Mouse (Mus musculus) ES-E14 (cell line): Measurements from ENCODE around the gene Erc1. TPM values are rescaled to one million over a fixed set of nuclear protein-coding genes. Genes with fewer than 3 reads are reported as not detected.

ENCODE experiments used
- DNase-seq: peaks from one replicate; pipeline ENCODE4 v3.0.0-alpha.2; 2013; ENCODE audit warnings: low read depth, low spot score
- H3K27ac ChIP-seq: 2 replicates; pipeline ENCODE4 v1.5.1; 2012; ENCODE audit warnings: low read depth, mild to moderate bottlenecking, low read length, moderate library complexity, mixed read lengths; ENCODE audit not compliant: poor library complexity, insufficient read depth, severe bottlenecking
- H3K36me3 ChIP-seq: 2 replicates; pipeline ENCODE4 v1.6.1; 2012; ENCODE audit warnings: mild to moderate bottlenecking, low read length, moderate library complexity, mixed read lengths; ENCODE audit not compliant: control insufficient read depth, poor library complexity, insufficient read depth, severe bottlenecking
- H3K4me1 ChIP-seq, 2 experiments: fragments of 150-350 bp in 1 of 2; sonication (generic) in 1 of 2; 2 replicates each; pipeline ENCODE4 v1.6.1; 2012; ENCODE audit warnings: low read length in 2 of 2, mild to moderate bottlenecking in 1 of 2, mixed read lengths in 1 of 2; ENCODE audit not compliant: control insufficient read depth in 2 of 2, insufficient read depth in 2 of 2, poor library complexity in 1 of 2
- H3K4me3 ChIP-seq, 2 experiments: fragments of 150-350 bp in 1 of 2; sonication (generic) in 1 of 2; 2 replicates each; pipeline ENCODE4 v1.5.1; 2012; ENCODE audit warnings: low read length in 2 of 2, low read depth in 1 of 2, mild to moderate bottlenecking in 1 of 2, mixed read lengths in 1 of 2; ENCODE audit not compliant: insufficient read depth in 1 of 2, poor library complexity in 1 of 2, severe bottlenecking in 1 of 2
- H3K9ac ChIP-seq: 2 replicates; pipeline ENCODE4 v1.6.1; 2012; ENCODE audit warnings: low read depth, mild to moderate bottlenecking, low read length, mixed read lengths; ENCODE audit not compliant: poor library complexity, insufficient read depth, severe bottlenecking
- H3K9me3 ChIP-seq: fragments of 150-350 bp; sonication (generic); 2 replicates; pipeline ENCODE4 v1.6.1; 2012; ENCODE audit warnings: low read depth, mild to moderate bottlenecking, low read length; ENCODE audit not compliant: control insufficient read depth, insufficient read depth
- CHD2 ChIP-seq: IDR thresholded peaks from 2 replicates; pipeline ENCODE4 v1.6.1; 2014; ENCODE audit warnings: mild to moderate bottlenecking, low read depth, low read length, inconsistent platforms
- HCFC1 ChIP-seq: IDR thresholded peaks from 2 replicates; pipeline ENCODE4 v1.6.1; 2012; ENCODE audit warnings: low read length, inconsistent platforms, borderline replicate concordance; ENCODE audit not compliant: insufficient read depth
- MAFK ChIP-seq: IDR thresholded peaks from 2 replicates; pipeline ENCODE4 v1.6.1; 2014; ENCODE audit warnings: mild to moderate bottlenecking, low read depth, low read length, inconsistent platforms; ENCODE audit not compliant: insufficient read depth
- ZC3H11A ChIP-seq: IDR thresholded peaks from 2 replicates; pipeline ENCODE4 v1.6.1; 2012; ENCODE audit warnings: low read depth, mild to moderate bottlenecking, inconsistent platforms, low read length, borderline replicate concordance
- ZNF384 ChIP-seq: IDR thresholded peaks from 2 replicates; pipeline ENCODE4 v1.6.1; 2012; ENCODE audit warnings: low read depth, low read length, inconsistent platforms
- in situ Hi-C, 2 experiments: fragments of 600-800 bp; cut with MboI; formaldehyde crosslinking; loops; one replicate each; pipeline ENCODE4 v1.15.1; 2025; ENCODE audit warnings: low sequenced_read_pairs in 2 of 2, inconsistent platforms in 1 of 2; ENCODE audit not compliant: unreplicated experiment in 2 of 2
- total RNA-seq: library from RNA; depleted of rRNA; stranded (reverse); fragments of 300-350 nt; gene quantifications from 2 replicates; pipeline ENCODE4 v1.2.3, GENCODE M21; 2012

The Erc1 gene
- total RNA-seq, 1 experiment = 16.5 TPM

- in situ Hi-C loops = no loop called here
- TF ChIP-seq CHD2 (no peak), ZNF384 (no peak)
- H3K4me3 ChIP-seq = no peak overlapping the region
- H3K9ac ChIP-seq = no peak overlapping the region
- H3K36me3 ChIP-seq = no peaks in the 10 kb centered on the region
- no peaks in the 10 kb centered on the region for H3K4me1 ChIP-seq
- no peak overlapping the region for H3K27ac ChIP-seq
- H3K9me3 ChIP-seq = no peaks in the 10 kb centered on the region
- no peak for DNase-seq
These were observed 13.6 kb upstream of the Erc1 start for GRCm38 (mm10) chr6:119861519-119861918.

GRCm38 (mm10) chr6:119860236-119860635 is 12.3 kb upstream of the Erc1 start:
- TF ChIP-seq MAFK = no peak
- no peak for TF ChIP-seq ZNF384
- no peak for TF ChIP-seq ZC3H11A
- TF ChIP-seq CHD2 = no peak
- no peak for TF ChIP-seq HCFC1
- in situ Hi-C loops = no loop called here

GRCm38 (mm10) chr6:119855471-119855870 is 7.5 kb upstream of the Erc1 start:
- Histone ChIP-seq H3K36me3 (no peaks in the 10 kb centered on the region), H3K4me3 (no peak overlapping the region), H3K4me1 (no peaks in the 10 kb centered on the region), H3K9me3 (no peaks in the 10 kb centered on the region), H3K9ac (no peak overlapping the region), H3K27ac (no peak overlapping the region)
- DNase-seq = no peak
- TF ChIP-seq HCFC1 = no peak
- no peak for TF ChIP-seq MAFK
- no peak for TF ChIP-seq CHD2
- TF ChIP-seq ZC3H11A = no peak
- no peak for TF ChIP-seq ZNF384
- in situ Hi-C loops = no loop called here

More at GRCm38 (mm10) chr6:119860236-119860635, 12.3 kb upstream of the Erc1 start:
- Histone ChIP-seq H3K4me1 (no peaks in the 10 kb centered on the region), H3K36me3 (no peaks in the 10 kb centered on the region), H3K9ac (no peak overlapping the region), H3K4me3 (no peak overlapping the region), H3K9me3 (no peaks in the 10 kb centered on the region), H3K27ac (no peak overlapping the region)
- no peak for DNase-seq

- no peaks in the 10 kb centered on the region for H3K9me3 ChIP-seq
- H3K4me1 ChIP-seq = peaks cover 0 to 2% of the 10 kb centered on the region in 2 experiments; a peak in 2 of 4 replicates
- no peaks in the 10 kb centered on the region for H3K36me3 ChIP-seq
- no peak overlapping the region; the same call in 1 of the 2 replicates for H3K27ac ChIP-seq
- DNase-seq = peak; percentile 43
- H3K9ac ChIP-seq = no peak overlapping the region; the same call in 1 of the 2 replicates
- TF ChIP-seq CHD2 = no peak
- no peak for TF ChIP-seq ZNF384
- no peak for TF ChIP-seq ZC3H11A
- TF ChIP-seq MAFK = no peak
- TF ChIP-seq HCFC1 = no peak
- in situ Hi-C loops = no loop called here
- no peak overlapping the region for H3K4me3 ChIP-seq
These were observed 6.2 kb upstream of the Erc1 start for GRCm38 (mm10) chr6:119854156-119854555.

- Histone ChIP-seq H3K4me3 (no peak overlapping the region), H3K27ac (no peak overlapping the region), H3K9me3 (no peaks in the 10 kb centered on the region), H3K36me3 (no peaks in the 10 kb centered on the region), H3K4me1 (peaks cover 0 to 2% of the 10 kb centered on the region in 2 experiments; a peak in 2 of 4 replicates), H3K9ac (no peak overlapping the region)
- DNase-seq = no peak
- TF ChIP-seq CHD2 = no peak
- no peak for TF ChIP-seq HCFC1
- no peak for TF ChIP-seq MAFK
- TF ChIP-seq ZC3H11A = no peak
- TF ChIP-seq ZNF384 = no peak
- in situ Hi-C loops = no loop called here
These were observed 1.9 kb upstream of the Erc1 start for GRCm38 (mm10) chr6:119849858-119850257.
